Comparison of ENCODE assay signal across 8 mouse cellular contexts in genomic region chr10:96333224-96333623, GRCm38 (mm10).
DNase-seq lines count a peak whose midpoint lies in the region; ATAC-seq and TF ChIP-seq lines count a peak whose summit lies in the region.
"Had no signal": no experiment of that assay in that cellular context is flagged by ENCODE, and none has a peak within 500 bp of the region (broad histone marks: within the 10 kb centered on the region; RNA-seq: fewer than 3 reads in every experiment).

No protein-coding gene starts in this region.

- H3K36me3 ChIP-seq in liver, embryonic 12.5 days, result no peaks in the 10 kb centered on the region
- H3K36me3 ChIP-seq in forebrain, embryonic 16.5 days (ENCODE audit: control insufficient read depth, insufficient read depth), result no peaks in the 10 kb centered on the region

- H3K4me3 ChIP-seq in liver, embryonic 12.5 days, result no peak overlapping the region
- peak overlapping the region; percentile 28; the same call in 1 of the 2 replicates for H3K4me3 ChIP-seq in bone marrow macrophage, adult 2 months (ENCODE audit: insufficient read depth, low read length)
- H3K4me3 ChIP-seq in forebrain, embryonic 16.5 days (replicated peaks; ENCODE audit: low read length), result no peak overlapping the region
- H3K4me3 ChIP-seq: megakaryocyte, embryonic 14.5 days had no signal

- H3K27ac ChIP-seq in liver, embryonic 12.5 days, result no peak overlapping the region
- peak overlapping the region; percentile 99 for H3K27ac ChIP-seq in bone marrow macrophage, adult 2 months (ENCODE audit: insufficient read depth, low read depth, low read length)
- H3K27ac ChIP-seq in forebrain, embryonic 16.5 days (ENCODE audit: low read length), result no peak overlapping the region

- no peaks in the 10 kb centered on the region for H3K9me3 ChIP-seq in liver, embryonic 12.5 days (replicated peaks)
- H3K9me3 ChIP-seq in forebrain, embryonic 16.5 days (ENCODE audit: control insufficient read depth, low read length), result no peaks in the 10 kb centered on the region
- H3K9me3 ChIP-seq: megakaryocyte, embryonic 14.5 days had no signal

- DNase-seq in liver, result peak; percentile 11
- peak; percentile 12 for DNase-seq in kidney, postnatal 10 days
- DNase-seq in spleen, adult 12 weeks (ENCODE audit: low spot score), result peak; percentile 18
- no peak for DNase-seq in cerebellum, adult 9-10 months

- no peak for TF ChIP-seq POLR2A in bone marrow macrophage, adult 2 months (IDR thresholded peaks at IDR 0.05; ENCODE audit: borderline replicate concordance, low read depth, low read length)

- no peaks in the 10 kb centered on the region for H3K4me1 ChIP-seq in liver, embryonic 12.5 days
- H3K4me1 ChIP-seq in bone marrow macrophage, adult 2 months (ENCODE audit: control insufficient read depth, insufficient read depth, low read length), result peaks cover 57% of the 10 kb centered on the region
- H3K4me1 ChIP-seq in forebrain, embryonic 16.5 days (replicated peaks; ENCODE audit: control insufficient read depth, insufficient read depth, low read length), result peaks cover 12% of the 10 kb centered on the region; the same call in 1 of the 2 replicates

- no peaks in the 10 kb centered on the region for H3K27me3 ChIP-seq in liver, embryonic 12.5 days (replicated peaks)
- H3K27me3 ChIP-seq in forebrain, embryonic 16.5 days (replicated peaks; ENCODE audit: control insufficient read depth, insufficient read depth, low read length), result no peaks in the 10 kb centered on the region

- 25% methylated on average over 6 of the region's 6 CpGs for WGBS in liver, embryonic 12.5 days (ENCODE audit: insufficient replicate concordance)
- WGBS in forebrain, embryonic 16.5 days, result 82% methylated on average over 6 of the region's 6 CpGs

- no peak overlapping the region for H3K4me2 ChIP-seq in liver, embryonic 12.5 days
- no peak overlapping the region for H3K4me2 ChIP-seq in forebrain, embryonic 16.5 days (ENCODE audit: low read length)

- H3K9ac ChIP-seq in liver, embryonic 12.5 days, result no peak overlapping the region
- no peak overlapping the region for H3K9ac ChIP-seq in forebrain, embryonic 16.5 days (replicated peaks; ENCODE audit: low read depth, low read length)

- peak; percentile 84 for TF ChIP-seq CTCF in bone marrow macrophage, adult 2 months (IDR thresholded peaks at IDR 0.05; ENCODE audit: low read depth, low read length)

- ATAC-seq in liver, embryonic 12.5 days, result no peak
- ATAC-seq in forebrain, embryonic 16.5 days, result no peak
